Mouse (Mus musculus) liver, adult 2 months (tissue): ENCODE results near the gene Pfkp.

Experiments used
- CTCF ChIP-seq: fragments of 200-500 bp; IDR thresholded peaks from 2 replicates; pipeline ENCODE4 v1.5.1; 2011; ENCODE audit warnings: low read depth, low read length, control low read depth
- POLR2A ChIP-seq: fragments of 200-500 bp; IDR thresholded peaks from 2 replicates; pipeline ENCODE4 v1.6.1; 2011; ENCODE audit warnings: low read length, control low read depth; ENCODE audit not compliant: insufficient read depth; ENCODE audit errors: extremely low read depth

GRCm38 (mm10) chr13:6648669-6649233 is at the start of gene Pfkp:
- TF ChIP-seq POLR2A = no peak
- no peak for TF ChIP-seq CTCF
